Mouse (Mus musculus) liver (tissue): ENCODE results near the gene 1810009A15Rik.
"Not testable (repeated sequence)": the region's sequence is repeated elsewhere in the genome, so short reads cannot be mapped to it uniquely, and the experiment has no call there.

Experiments
- DNase-seq: peaks from one replicate; pipeline ENCODE4 v3.0.0-alpha.2; 2020; ENCODE audit warnings: mixed read lengths

The 1810009A15Rik gene

DNA sequence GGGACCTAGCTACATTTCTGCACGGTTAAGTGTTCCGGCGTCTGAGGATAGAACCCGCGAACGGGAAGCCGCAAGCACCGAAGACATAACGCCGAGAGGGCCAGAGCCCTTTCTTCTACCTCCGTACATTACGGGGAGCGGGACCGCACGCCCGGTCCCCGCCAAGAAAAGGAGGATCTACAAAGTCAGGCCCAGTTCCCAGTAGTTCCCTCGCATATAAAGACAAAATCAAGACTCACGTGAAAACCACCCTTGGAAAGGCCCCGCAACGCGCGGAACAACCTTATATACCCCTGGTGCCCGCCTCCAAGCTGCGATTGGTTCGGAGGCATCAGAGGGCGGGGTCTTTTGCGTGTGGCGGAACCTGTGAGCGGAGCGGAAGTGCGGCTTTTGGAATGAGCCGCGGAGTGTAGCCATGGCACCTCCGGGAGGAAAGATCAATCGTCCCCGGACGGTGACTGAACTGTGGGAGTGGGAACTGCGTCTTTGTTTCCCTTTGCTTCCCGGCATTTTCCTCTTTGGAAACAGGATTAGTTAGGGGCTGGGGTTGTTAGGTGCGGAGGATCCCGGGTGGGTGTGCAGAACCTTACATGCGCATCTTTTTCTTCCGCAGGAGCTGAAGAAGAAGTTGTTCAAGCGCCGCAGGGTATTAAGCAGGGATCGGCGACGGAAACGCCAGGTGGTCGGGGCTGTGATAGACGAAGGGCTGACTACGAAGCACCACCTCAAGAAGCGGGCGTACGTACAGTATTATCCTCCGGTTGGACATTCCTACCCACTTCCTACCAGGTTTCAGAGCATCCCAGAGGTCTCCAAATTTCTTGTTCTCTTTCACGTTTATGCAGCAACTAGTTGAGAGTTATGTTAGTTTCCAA is at the start of gene 1810009A15Rik, which contains the start of gene Gm49416:
TSS of gene 1810009A15Rik (plus strand) at position 343 of the 875 bp plus-strand sequence.
TSS of gene Gm49416 (plus strand) at position 416 of the 875 bp plus-strand sequence.
- peak; percentile 98 for DNase-seq

- DNase-seq, result no peak
Measured at GRCm38 (mm10) chr19:8839103-8839907, 49.3 kb upstream of the 1810009A15Rik start, which contains the start of gene Gng3. Gene Gng3, minus strand, starts transcription at chr19:8839194.

- peak; percentile 88 for DNase-seq
Measured at GRCm38 (mm10) chr19:8839908-8840791, 48.5 kb upstream of the 1810009A15Rik start.

DNA sequence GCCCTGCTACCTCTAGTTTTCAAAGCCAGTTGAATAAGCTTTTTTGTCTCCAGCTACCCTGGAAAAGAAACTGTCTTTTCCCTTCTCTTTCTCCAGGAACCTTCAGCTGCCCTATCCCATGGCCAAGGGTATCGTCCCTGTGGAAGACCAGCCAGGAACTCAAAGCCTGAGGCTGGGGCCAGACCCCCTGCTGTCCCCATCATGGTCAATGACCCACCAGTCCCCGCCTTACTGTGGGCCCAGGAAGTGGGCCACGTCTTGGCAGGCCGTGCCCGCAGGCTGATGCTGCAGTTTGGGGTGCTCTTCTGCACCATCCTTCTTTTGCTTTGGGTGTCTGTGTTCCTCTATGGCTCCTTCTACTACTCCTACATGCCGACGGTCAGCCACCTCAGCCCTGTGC is 47.6 kb upstream of the 1810009A15Rik start:
- no peak for DNase-seq

DNA sequence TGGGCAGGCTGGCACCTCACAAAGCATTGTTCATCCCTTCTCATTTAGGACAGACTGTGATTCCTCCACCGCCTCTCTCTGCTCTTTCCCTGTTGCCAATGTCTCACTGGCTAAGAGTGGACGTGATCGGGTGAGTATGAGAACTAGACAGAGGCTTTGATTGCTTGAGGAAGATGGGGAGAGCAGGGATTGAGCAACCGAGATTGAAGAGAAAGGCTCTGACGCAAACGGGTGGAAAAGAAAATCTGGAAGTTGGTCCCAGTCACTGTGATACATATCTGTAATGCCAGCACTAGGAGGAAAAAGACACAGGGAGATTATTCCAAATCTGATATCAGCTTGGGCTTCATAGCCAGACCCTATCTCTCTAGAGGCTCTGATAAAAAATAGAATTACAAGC is 45.7 kb upstream of the 1810009A15Rik start:
- no peak for DNase-seq

DNA sequence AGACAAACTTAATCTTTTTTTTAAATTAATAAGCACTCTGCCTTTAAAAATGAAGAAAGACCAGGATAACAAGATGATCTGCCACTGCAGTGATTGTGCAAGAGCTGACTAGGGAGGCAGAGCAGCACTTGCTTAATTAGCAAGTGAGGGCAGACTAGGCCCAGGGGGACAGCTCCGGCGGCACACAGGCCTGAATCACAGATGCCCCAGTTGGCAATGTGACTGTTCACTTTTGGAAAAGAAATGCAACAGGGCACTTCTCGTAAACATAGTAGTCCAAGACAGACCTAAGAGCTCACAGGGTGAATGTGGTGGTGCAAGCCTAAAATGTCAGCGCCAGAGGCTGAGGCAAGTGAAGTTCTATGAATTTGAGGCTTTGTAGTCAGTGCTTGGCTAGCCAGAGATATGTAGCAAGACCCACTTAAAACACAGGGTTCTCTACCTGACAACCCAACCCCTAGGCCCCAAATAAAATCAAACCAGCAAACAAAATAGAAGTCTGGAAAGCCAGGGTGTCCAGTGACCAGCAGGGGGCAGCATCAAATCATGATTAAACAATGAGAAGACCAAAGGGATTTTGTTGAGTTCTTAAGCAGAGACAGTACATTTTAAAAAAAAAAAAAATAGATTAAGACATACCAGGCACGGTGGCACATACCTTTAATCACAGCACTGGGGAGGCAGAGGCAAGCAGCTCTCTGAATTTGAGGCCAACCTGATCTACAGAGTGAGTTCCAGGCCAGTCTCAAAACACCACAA is 44.1 kb upstream of the 1810009A15Rik start:
- peak; percentile 79 for DNase-seq

DNA sequence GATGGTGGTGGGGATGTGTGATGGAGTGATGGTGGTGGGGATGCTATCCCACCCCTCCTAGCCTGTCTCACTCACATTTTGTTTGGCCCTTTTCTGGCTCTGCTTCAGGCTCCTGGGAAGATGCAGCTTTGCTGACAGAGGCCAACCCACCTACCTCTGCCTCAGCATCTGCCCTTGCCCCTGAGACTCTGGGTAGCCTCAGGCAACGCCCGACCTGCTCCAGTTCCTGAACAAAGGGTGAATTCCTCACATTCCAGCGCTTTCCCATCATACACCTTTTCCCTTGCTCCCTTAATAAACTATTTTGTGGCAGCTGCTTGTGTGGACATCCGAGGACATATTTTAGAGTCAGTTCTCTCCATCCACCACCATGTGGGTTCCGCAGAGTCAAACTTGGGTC is 40.3 kb upstream of the 1810009A15Rik start:
- no peak for DNase-seq

DNA sequence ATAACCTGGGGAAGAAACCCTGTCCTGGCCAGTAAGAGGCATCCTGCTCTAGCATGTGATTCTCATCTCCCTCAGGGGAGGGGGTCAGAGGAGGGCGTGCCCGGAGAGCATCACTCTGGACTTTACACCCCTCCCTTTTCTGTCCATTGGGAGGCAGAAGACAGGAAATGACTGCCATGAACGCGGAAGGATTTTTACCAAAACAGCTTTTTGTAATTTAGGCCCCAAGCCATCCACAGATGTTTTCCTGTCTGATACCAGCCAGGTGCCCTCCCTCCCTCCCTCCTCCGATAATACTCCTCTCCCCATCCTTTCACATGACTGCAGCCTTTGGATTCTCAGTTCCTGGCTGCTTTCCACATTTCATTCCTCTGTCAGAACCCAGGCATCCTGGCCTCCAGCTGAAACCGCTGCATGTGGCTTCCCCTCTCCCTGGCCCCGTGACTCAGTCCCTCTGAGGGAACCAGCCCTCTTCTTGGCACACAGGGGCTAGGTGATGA is 38.2 kb upstream of the 1810009A15Rik start, which contains the start of gene Lrrn4cl:
TSS of gene Lrrn4cl (plus strand) at position 367 of the 500 bp plus-strand sequence.
- DNase-seq, result no peak

DNA sequence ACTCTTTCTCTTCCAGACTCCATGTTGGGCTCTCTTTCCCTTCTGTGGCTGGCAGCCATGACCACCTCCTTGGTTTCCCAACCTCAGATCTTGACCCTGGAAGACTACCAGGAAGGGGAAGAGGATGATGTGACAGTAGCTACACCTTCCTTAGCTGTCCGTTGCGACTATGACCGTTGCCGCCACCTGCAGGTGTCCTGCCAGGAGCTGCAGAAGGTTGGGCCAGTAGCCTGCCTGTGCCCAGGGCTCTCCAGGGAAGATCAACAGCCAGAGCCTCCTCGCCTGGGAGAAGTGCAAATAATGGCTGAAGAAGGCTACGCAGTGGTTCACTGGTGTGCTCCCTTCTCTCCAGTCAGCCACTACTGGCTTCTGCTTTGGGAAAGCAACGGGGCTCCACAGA is 37.0 kb upstream of the 1810009A15Rik start:
- DNase-seq, result peak; percentile 30

GRCm38 (mm10) chr19:8852236-8852928 is 36.3 kb upstream of the 1810009A15Rik start:
- DNase-seq, result no peak

- no peak for DNase-seq
Measured at GRCm38 (mm10) chr19:8853117-8853516, 35.5 kb upstream of the 1810009A15Rik start.

DNA sequence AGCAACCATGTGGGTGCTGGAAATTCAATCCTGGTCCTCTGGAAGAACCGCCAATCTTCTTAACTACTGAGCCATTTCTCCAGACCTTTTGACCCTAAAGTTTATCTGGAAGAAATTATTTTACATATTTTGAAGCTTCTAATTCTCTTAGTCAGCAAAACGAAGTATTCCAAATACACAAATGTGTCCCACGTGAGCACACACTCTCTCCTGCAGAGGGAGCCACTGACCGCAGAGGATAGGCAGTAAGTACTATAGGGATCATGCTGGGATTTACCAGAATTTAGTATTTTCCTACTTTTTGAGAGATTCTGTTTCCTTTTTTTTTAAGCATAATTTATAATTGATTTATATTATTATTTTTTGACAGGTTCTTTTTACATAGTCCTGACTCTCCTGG is 31.0 kb upstream of the 1810009A15Rik start:
- DNase-seq, result peak; percentile 69

DNA sequence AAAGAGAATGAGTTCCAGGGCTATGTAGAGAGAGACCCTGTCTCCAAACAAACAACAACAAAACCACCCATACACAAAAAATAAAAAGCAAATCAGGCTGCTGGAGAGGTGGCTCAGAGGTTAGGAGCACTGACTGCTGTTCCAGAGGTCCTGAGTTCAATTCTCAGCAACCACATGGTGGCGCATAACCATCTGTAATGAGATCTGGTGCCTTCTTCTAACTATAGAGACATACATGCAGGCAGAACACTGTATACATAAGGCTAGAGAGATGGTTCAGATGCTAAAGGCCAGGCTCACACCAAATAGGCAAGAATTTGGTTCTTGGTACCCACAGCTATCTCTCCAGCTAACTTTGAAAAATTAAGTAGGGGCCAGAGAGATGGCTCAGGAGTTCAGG is 29.6 kb upstream of the 1810009A15Rik start:
- DNase-seq, result peak; percentile 46

- DNase-seq, result no peak
Measured at GRCm38 (mm10) chr19:8864265-8864664, 24.4 kb upstream of the 1810009A15Rik start.

DNA sequence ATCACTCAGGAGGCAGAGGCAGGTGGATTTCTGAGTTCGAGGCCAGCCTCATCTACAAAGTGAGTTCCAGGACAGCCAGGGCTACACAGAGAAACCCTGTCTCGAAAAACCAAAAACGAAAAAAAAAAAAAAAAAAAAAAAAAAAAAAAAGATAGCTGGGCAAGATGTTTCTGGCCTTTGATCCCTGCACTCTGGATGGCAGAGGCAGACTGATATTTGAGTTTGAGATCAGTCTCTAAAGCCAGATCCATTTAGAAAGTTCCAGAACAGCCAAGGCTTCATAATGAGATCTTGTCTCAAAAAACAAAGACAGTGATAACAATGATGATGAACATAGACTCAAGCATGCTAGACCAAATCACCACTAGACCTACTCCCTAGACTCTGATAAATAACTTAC is 18.3 kb upstream of the 1810009A15Rik start:
- not testable (repeated sequence) for DNase-seq

DNA sequence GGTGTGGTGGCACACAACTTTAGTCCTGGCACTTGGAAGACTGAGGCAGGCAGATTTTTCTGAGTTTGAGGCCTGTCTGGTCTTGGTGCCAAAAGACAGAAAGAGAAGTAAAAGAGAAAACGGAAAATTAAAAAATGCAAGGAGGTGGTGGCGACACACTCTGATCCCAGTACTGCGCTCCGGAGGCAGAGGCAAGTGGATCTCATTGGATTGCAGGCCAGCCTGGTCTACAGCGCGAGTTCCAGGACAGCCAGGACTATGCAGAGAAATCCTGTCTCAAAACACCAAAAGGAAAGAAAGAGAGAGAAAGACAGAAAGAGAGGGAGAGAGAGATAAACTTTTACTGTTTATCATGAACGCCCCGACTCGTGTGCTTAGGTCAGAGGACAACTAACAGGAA is 17.8 kb upstream of the 1810009A15Rik start:
- no peak for DNase-seq

GRCm38 (mm10) chr19:8871267-8872186 is 17.1 kb upstream of the 1810009A15Rik start, which contains the start of gene Ubxn1:
Gene Ubxn1, plus strand, starts transcription at chr19:8871496.
- DNase-seq, result peak; percentile 96

- no peak for DNase-seq
Measured at GRCm38 (mm10) chr19:8872266-8872840, 16.3 kb upstream of the 1810009A15Rik start.

- DNase-seq, result no peak
Measured at GRCm38 (mm10) chr19:8875031-8875430, 13.6 kb upstream of the 1810009A15Rik start.
